8 mouse cellular contexts compared by ENCODE assay signal in genomic region chr16:87661024-87661471, GRCm38 (mm10). TPM values are rescaled to one million over a fixed set of nuclear protein-coding genes. Genes with fewer than 3 reads are reported as not detected.
DNase-seq lines count a peak whose midpoint lies in the region; ATAC-seq lines count a peak whose summit lies in the region.

No protein-coding gene starts in this region.

- no peak for DNase-seq in limb, embryonic 10.5 days (ENCODE audit: low spot score)
- DNase-seq in kidney, adult 18-20 months: peak; percentile 51
- DNase-seq in thymus, postnatal 36 days: peak; percentile 40 to 47
- DNase-seq in testis, postnatal 10 days (ENCODE audit: low spot score): no peak
- DNase-seq in cerebellum, postnatal 36 days: no peak

- H3K27me3 ChIP-seq in limb, embryonic 13.5 days: no peaks in the 10 kb centered on the region
- no peaks in the 10 kb centered on the region for H3K27me3 ChIP-seq in limb, embryonic 10.5 days (ENCODE audit: low read depth, poor library complexity, severe bottlenecking)
- no peaks in the 10 kb centered on the region for H3K27me3 ChIP-seq in embryonic facial prominence, embryonic 15.5 days
- no peaks in the 10 kb centered on the region for H3K27me3 ChIP-seq in lung, embryonic 15.5 days

- H3K4me1 ChIP-seq in limb, embryonic 13.5 days: 0 out of 2 replicates have a peak, but pooled peaks cover 5% of the 10 kb centered on the region
- no peaks in the 10 kb centered on the region for H3K4me1 ChIP-seq in limb, embryonic 10.5 days
- H3K4me1 ChIP-seq in embryonic facial prominence, embryonic 15.5 days: 0 out of 2 replicates have a peak, but pooled peaks cover 15% of the 10 kb centered on the region
- H3K4me1 ChIP-seq in lung, embryonic 15.5 days: no peaks in the 10 kb centered on the region

- H3K9ac ChIP-seq in limb, embryonic 13.5 days: no peak overlapping the region
- H3K9ac ChIP-seq in embryonic facial prominence, embryonic 15.5 days: no peak overlapping the region
- H3K9ac ChIP-seq in lung, embryonic 15.5 days: no peak overlapping the region

- no peaks in the 10 kb centered on the region for H3K36me3 ChIP-seq in limb, embryonic 13.5 days
- no peaks in the 10 kb centered on the region for H3K36me3 ChIP-seq in limb, embryonic 10.5 days
- H3K36me3 ChIP-seq in embryonic facial prominence, embryonic 15.5 days: no peaks in the 10 kb centered on the region
- H3K36me3 ChIP-seq in lung, embryonic 15.5 days: no peaks in the 10 kb centered on the region

- no peak overlapping the region for H3K27ac ChIP-seq in limb, embryonic 13.5 days
- no peak overlapping the region for H3K27ac ChIP-seq in limb, embryonic 10.5 days
- peak overlapping the region; percentile 69 for H3K27ac ChIP-seq in embryonic facial prominence, embryonic 15.5 days (replicated peaks)
- H3K27ac ChIP-seq in lung, embryonic 15.5 days: peak overlapping the region; percentile 37

- 70% methylated on average over 12 of the region's 12 CpGs for WGBS in limb, embryonic 13.5 days
- 80% methylated on average over 12 of the region's 12 CpGs for WGBS in limb, embryonic 10.5 days
- WGBS in embryonic facial prominence, embryonic 15.5 days: 50% methylated on average over 12 of the region's 12 CpGs
- WGBS in lung, embryonic 15.5 days: 31% methylated on average over 12 of the region's 12 CpGs

- no peaks in the 10 kb centered on the region for H3K9me3 ChIP-seq in limb, embryonic 13.5 days
- no peaks in the 10 kb centered on the region for H3K9me3 ChIP-seq in limb, embryonic 10.5 days (replicated peaks)
- no peaks in the 10 kb centered on the region for H3K9me3 ChIP-seq in embryonic facial prominence, embryonic 15.5 days (replicated peaks)
- no peaks in the 10 kb centered on the region for H3K9me3 ChIP-seq in lung, embryonic 15.5 days

- no peak overlapping the region for H3K4me3 ChIP-seq in limb, embryonic 13.5 days
- no peak overlapping the region for H3K4me3 ChIP-seq in limb, embryonic 10.5 days
- peak overlapping the region; percentile 12; the same call in 1 of the 2 replicates for H3K4me3 ChIP-seq in embryonic facial prominence, embryonic 15.5 days (replicated peaks)
- H3K4me3 ChIP-seq in lung, embryonic 15.5 days: peak overlapping the region; percentile 22

- ATAC-seq in limb, embryonic 13.5 days (ENCODE audit: low FRiP score, low read depth): peak; percentile 43
- ATAC-seq in embryonic facial prominence, embryonic 15.5 days (ENCODE audit: insufficient number of reproducible peaks, low FRiP score, low TSS enrichment, low read depth): peak; percentile 40
- peak; percentile 77; the same call in 1 of the 2 replicates for ATAC-seq in lung, embryonic 15.5 days (ENCODE audit: borderline replicate concordance, extremely low read depth, low FRiP score, low TSS enrichment)

- no peak overlapping the region; the same call in 1 of the 2 replicates for H3K4me2 ChIP-seq in limb, embryonic 13.5 days (replicated peaks)
- H3K4me2 ChIP-seq in embryonic facial prominence, embryonic 15.5 days (replicated peaks): peak overlapping the region; percentile 33
- H3K4me2 ChIP-seq in lung, embryonic 15.5 days: peak overlapping the region; percentile 44

RNA-seq across cellular contexts. Expression of gene Bach1, which starts 37.7 kb away (rescaled TPM):
- polyA plus RNA-seq in limb, embryonic 13.5 days (2015; fragmentation: Nextera tagmentation; extraction: Ambion mirVana): 18.6 and 19.7 TPM in 2 replicates
- 12.5 and 15.4 TPM in 2 replicates for polyA plus RNA-seq in limb, embryonic 10.5 days (2016; fragmentation: Nextera tagmentation; extraction: Ambion mirVana)
- 13.0 and 14.4 TPM in 2 replicates for polyA plus RNA-seq in embryonic facial prominence, embryonic 15.5 days (2015; fragmentation: Nextera tagmentation; extraction: Ambion mirVana)
- polyA plus RNA-seq in lung, embryonic 15.5 days (2015; fragmentation: Nextera tagmentation; extraction: Ambion mirVana): 9.1 and 10.4 TPM in 2 replicates

Comparison
In these comparisons a context has a peak if more than half of its experiments do, and no peak if none do; other contexts are left out.
1. H3K27ac ChIP-seq: peak in embryonic facial prominence, embryonic 15.5 days (single experiment) and lung, embryonic 15.5 days (single experiment); none in limb, embryonic 13.5 days (single experiment) and limb, embryonic 10.5 days (single experiment).
2. H3K4me3 ChIP-seq: peak in embryonic facial prominence, embryonic 15.5 days (single experiment) and lung, embryonic 15.5 days (single experiment); none in limb, embryonic 13.5 days (single experiment) and limb, embryonic 10.5 days (single experiment).
3. DNase-seq: peak in kidney, adult 18-20 months (single experiment) and thymus, postnatal 36 days (2 of 2); none in limb, embryonic 10.5 days (single experiment), testis, postnatal 10 days (single experiment) and cerebellum, postnatal 36 days (0 of 2).
4. Peak in every context shown above with its lines, with median percentiles within 50 percentile points of each other: ATAC-seq.